Mouse (Mus musculus) hindbrain, embryonic 15.5 days (tissue): ENCODE results near the gene 4933402N03Rik. TPM values are rescaled to one million over a fixed set of nuclear protein-coding genes. Genes with fewer than 3 reads are reported as not detected.

Experiments used
- ATAC-seq: fragments of 200-750 bp; cut with Nextera tagmentation; 2 replicates; pipeline ENCODE4 v1.8.0; 2017; ENCODE audit warnings: low read depth, moderate number of reproducible peaks, moderate TSS enrichment; ENCODE audit not compliant: low FRiP score
- H3K27ac ChIP-seq: fragments of 300-500 bp; sonication (generic); replicated peaks from 2 replicates; pipeline ENCODE4 v1.5.1; 2015; ENCODE audit warnings: mild to moderate bottlenecking, inconsistent platforms
- H3K27me3 ChIP-seq: fragments of 300-500 bp; sonication (generic); 2 replicates; pipeline ENCODE4 v1.6.1; 2015; ENCODE audit warnings: control low read depth, inconsistent platforms
- H3K36me3 ChIP-seq: fragments of 300-500 bp; sonication (generic); 2 replicates; pipeline ENCODE4 v1.6.1; 2015; ENCODE audit warnings: control low read depth, inconsistent platforms
- H3K4me1 ChIP-seq: fragments of 300-500 bp; sonication (generic); replicated peaks from 2 replicates; pipeline ENCODE4 v1.6.1; 2015; ENCODE audit warnings: control low read depth, inconsistent platforms
- H3K4me2 ChIP-seq: fragments of 300-500 bp; sonication (generic); 2 replicates; pipeline ENCODE4 v1.6.1; 2015; ENCODE audit warnings: moderate library complexity, mild to moderate bottlenecking, inconsistent platforms
- H3K4me3 ChIP-seq: fragments of 300-500 bp; sonication (generic); 2 replicates; pipeline ENCODE4 v1.5.1; 2015; ENCODE audit warnings: mild to moderate bottlenecking, inconsistent platforms
- H3K9ac ChIP-seq: fragments of 300-500 bp; sonication (generic); 2 replicates; pipeline ENCODE4 v1.6.1; 2015; ENCODE audit warnings: inconsistent platforms
- H3K9me3 ChIP-seq: fragments of 300-500 bp; sonication (generic); 2 replicates; pipeline ENCODE4 v1.6.1; 2016; ENCODE audit warnings: control low read depth, inconsistent platforms
- WGBS: fragments of 180-500 bp; shearing (Covaris S2); methylation state at CpG from one replicate; pipeline ENCODE4 v1.1.7; 2015; 5-methylcytosine and 5-hydroxymethylcytosine counted together
- polyA plus RNA-seq: library from polyadenylated mRNA; unstranded; fragments of >200 nt; fragmentation: Nextera tagmentation; extraction: Ambion mirVana; gene quantifications from 2 replicates; pipeline ENCODE4 v1.2.1, GENCODE M21; 2015

Gene 4933402N03Rik
- polyA plus RNA-seq, 1 experiment from 2014 or later = not detected

DNA sequence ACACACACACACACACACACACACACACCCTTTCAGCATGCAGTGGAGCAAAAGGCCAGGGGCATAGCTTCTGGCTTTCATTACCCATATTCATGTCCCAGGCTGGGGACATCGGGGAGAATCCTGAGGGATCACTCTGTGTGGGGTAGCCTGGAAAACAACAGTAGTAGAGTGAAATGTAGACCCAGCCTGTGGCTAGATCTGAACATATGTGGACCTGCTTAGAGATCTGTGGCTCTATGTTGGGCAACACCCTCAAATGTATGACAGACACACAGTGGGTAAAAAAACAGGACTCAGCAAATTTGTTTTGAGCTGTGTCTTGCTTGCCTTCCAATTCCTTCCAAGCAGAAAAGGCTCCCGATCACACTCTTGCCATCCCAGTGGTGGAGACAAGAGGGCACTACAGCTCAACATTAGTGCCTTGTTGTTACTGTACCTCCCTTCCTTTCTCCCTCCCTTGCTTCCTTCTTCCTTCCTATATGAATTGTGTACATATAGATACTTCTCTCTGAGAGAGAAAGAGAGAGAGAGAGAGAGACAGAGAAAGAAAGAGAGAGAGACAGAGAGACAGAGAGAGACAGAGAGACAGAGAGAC lies 23.8 kb downstream of the 4933402N03Rik start:
- H3K27ac ChIP-seq = no peak overlapping the region
- H3K4me2 ChIP-seq = no peak overlapping the region
- H3K27me3 ChIP-seq = no peaks in the 10 kb centered on the region
- H3K9me3 ChIP-seq = no peaks in the 10 kb centered on the region
- H3K9ac ChIP-seq = no peak overlapping the region
- H3K36me3 ChIP-seq = no peaks in the 10 kb centered on the region
- H3K4me1 ChIP-seq = no peaks in the 10 kb centered on the region
- 83% methylated on average over 2 of the region's 2 CpGs for WGBS
- H3K4me3 ChIP-seq = no peak overlapping the region
- no peak for ATAC-seq

DNA sequence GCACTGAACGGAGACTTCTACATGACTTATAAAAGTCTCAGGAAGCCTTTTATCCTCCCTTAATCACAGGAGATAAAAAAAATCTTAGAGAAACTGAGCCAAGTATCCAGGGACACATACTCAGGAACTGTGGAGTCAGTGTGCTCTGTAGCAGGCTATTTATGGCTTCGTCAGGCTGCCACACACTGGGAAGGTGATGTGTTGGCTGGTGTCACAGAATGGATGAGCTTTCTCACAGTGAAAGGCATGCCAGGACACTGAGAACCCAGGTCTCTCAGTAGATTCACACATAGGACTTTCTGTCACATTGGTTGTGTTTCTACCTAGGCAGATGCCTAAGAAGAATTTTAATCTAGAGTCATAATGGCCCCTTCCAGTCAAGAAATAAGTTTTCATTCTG lies 31.7 kb downstream of the 4933402N03Rik start:
- Histone ChIP-seq H3K27me3 (no peaks in the 10 kb centered on the region), H3K27ac (no peak overlapping the region), H3K4me3 (no peak overlapping the region), H3K9me3 (no peaks in the 10 kb centered on the region), H3K4me2 (no peak overlapping the region), H3K4me1 (no peaks in the 10 kb centered on the region), H3K36me3 (no peaks in the 10 kb centered on the region), H3K9ac (no peak overlapping the region)
- WGBS = 74% methylated on average over 2 of the region's 2 CpGs
- ATAC-seq = no peak

DNA sequence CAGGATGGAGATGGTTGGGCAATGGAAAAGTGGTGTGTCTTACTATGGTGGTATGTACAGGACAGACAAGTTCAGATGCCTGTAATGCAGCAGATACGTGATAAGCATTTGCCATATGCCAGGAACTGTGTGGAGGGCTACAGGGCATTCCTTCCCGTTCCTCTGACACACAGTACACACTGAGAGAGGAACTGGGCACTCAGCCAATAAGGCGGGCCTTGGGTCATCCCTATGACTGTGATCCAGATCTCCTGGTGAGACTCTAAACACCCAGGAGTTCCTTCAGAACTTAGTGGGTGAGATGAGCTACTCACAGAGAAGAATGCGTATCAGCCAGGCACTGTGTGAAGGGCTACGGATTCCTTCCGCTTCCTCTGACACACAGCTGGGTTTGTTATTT lies 32.4 kb downstream of the 4933402N03Rik start:
- H3K4me2 ChIP-seq = no peak overlapping the region
- H3K4me3 ChIP-seq = no peak overlapping the region
- H3K9me3 ChIP-seq = no peaks in the 10 kb centered on the region
- no peak overlapping the region for H3K9ac ChIP-seq
- no peak overlapping the region for H3K27ac ChIP-seq
- no peaks in the 10 kb centered on the region for H3K27me3 ChIP-seq
- no peaks in the 10 kb centered on the region for H3K36me3 ChIP-seq
- ATAC-seq = no peak
- 71% methylated on average over 6 of the region's 6 CpGs for WGBS
- no peaks in the 10 kb centered on the region for H3K4me1 ChIP-seq

DNA sequence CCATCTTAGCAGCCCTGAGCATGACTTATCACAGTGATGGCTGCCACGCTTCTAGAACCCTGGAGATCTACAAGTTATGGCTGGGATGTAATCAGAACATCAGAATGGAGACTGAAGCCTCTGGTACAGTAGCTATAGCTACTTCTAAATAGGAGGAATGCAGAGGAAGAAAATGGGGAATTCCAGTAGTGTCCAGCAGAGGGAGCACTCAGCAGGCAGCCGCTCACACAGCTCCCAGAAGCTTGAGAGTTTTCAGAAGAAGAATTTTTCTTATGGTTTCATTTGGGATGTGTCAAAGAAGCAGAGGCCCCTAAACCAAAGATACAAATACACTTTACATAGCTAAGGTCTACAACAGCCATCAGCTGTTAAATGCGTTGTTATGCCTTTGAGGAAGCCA lies 33.6 kb downstream of the 4933402N03Rik start:
- no peak overlapping the region for H3K27ac ChIP-seq
- 39% methylated on average over 3 of the region's 3 CpGs for WGBS

More for the DNA sequence above, 33.6 kb downstream of the 4933402N03Rik start:
- Histone ChIP-seq H3K4me3 (no peak overlapping the region), H3K27me3 (no peaks in the 10 kb centered on the region), H3K4me1 (no peaks in the 10 kb centered on the region), H3K4me2 (no peak overlapping the region), H3K36me3 (no peaks in the 10 kb centered on the region), H3K9me3 (no peaks in the 10 kb centered on the region), H3K9ac (no peak overlapping the region)
- ATAC-seq = peak; percentile 30; the same call in 1 of the 2 replicates

Other genes starting within 250 kb of the 4933402N03Rik start
- 19.9 and 22.2 TPM in 2 replicates for gene Htra1, start 210.2 kb downstream of the 4933402N03Rik start, polyA plus RNA-seq
- gene Dmbt1, start 114.3 kb downstream of the 4933402N03Rik start, polyA plus RNA-seq = 0.04 TPM in 1 of 2 replicates, not detected in the other
- gene 5430419D17Rik, start 28.1 kb upstream of the 4933402N03Rik start, polyA plus RNA-seq = 0.05 TPM in 1 of 2 replicates, not detected in the other
- gene Cuzd1, start 176.0 kb upstream of the 4933402N03Rik start, polyA plus RNA-seq = not detected in 2 replicates
- not detected in 2 replicates for gene Fam24b, start 183.2 kb upstream of the 4933402N03Rik start, polyA plus RNA-seq
- gene Fam24a, start 187.6 kb upstream of the 4933402N03Rik start, polyA plus RNA-seq = not detected in 2 replicates
- 29.3 and 30.2 TPM in 2 replicates for gene 2310057M21Rik, start 216.4 kb upstream of the 4933402N03Rik start, polyA plus RNA-seq
- gene Pstk, start 224.8 kb upstream of the 4933402N03Rik start, polyA plus RNA-seq = 49.0 and 51.4 TPM in 2 replicates